Mouse (Mus musculus): ENCODE results near the gene Pdzd2.

GRCm38 (mm10) chr15:12364096-12364495 is 375.6 kb downstream of the Pdzd2 start:
- TF ChIP-seq CTCF (IDR thresholded peaks at IDR 0.05) (no peak), EP300 (IDR thresholded peaks at IDR 0.05) (no peak)
